Mouse (Mus musculus) thymus, adult 2 months (tissue): ENCODE data around the gene Kif1c. TPM values are rescaled to one million over a fixed set of nuclear protein-coding genes. Genes with fewer than 3 reads are reported as not detected.

Source experiments
- DNase-seq: peaks from one replicate; pipeline ENCODE4 v3.0.0; 2021
- H3K27ac ChIP-seq: fragments of 200-500 bp; 2 replicates; pipeline ENCODE4 v1.5.1; 2012; ENCODE audit warnings: low read length, control low read depth; ENCODE audit not compliant: control insufficient read depth, insufficient read depth
- H3K27me3 ChIP-seq: fragments of 200-500 bp; 2 replicates; pipeline ENCODE4 v1.6.1; 2012; ENCODE audit warnings: mild to moderate bottlenecking, low read length, moderate library complexity, mixed read lengths; ENCODE audit not compliant: control insufficient read depth, insufficient read depth
- H3K36me3 ChIP-seq: fragments of 200-500 bp; 2 replicates; pipeline ENCODE4 v1.6.1; 2012; ENCODE audit warnings: mild to moderate bottlenecking, low read length, moderate library complexity; ENCODE audit not compliant: control insufficient read depth, insufficient read depth
- H3K4me1 ChIP-seq: fragments of 200-500 bp; replicated peaks from 2 replicates; pipeline ENCODE4 v1.6.1; 2012; ENCODE audit warnings: low read length; ENCODE audit not compliant: control insufficient read depth, insufficient read depth
- H3K4me3 ChIP-seq: fragments of 200-500 bp; 2 replicates; pipeline ENCODE4 v1.5.1; 2012; ENCODE audit warnings: mild to moderate bottlenecking, low read length, control low read depth, moderate library complexity; ENCODE audit not compliant: control insufficient read depth, insufficient read depth
- CTCF ChIP-seq: fragments of 200-500 bp; IDR thresholded peaks from 2 replicates; pipeline ENCODE4 v1.5.1; 2012; ENCODE audit warnings: mild to moderate bottlenecking, control low read depth, low read length, moderate library complexity, borderline replicate concordance; ENCODE audit not compliant: control insufficient read depth, poor library complexity, insufficient read depth; ENCODE audit errors: extremely low read depth
- POLR2A ChIP-seq: fragments of 200-500 bp; IDR thresholded peaks from 2 replicates; pipeline ENCODE4 v1.6.1; 2012; ENCODE audit warnings: mild to moderate bottlenecking, low read length, control low read depth, moderate library complexity; ENCODE audit not compliant: control insufficient read depth, poor library complexity, insufficient read depth; ENCODE audit errors: extremely low read depth
- WGBS: fragments of 180-500 bp; shearing (Covaris S2); methylation state at CpG from one replicate; pipeline ENCODE4 v1.1.7; 2018; 5-methylcytosine and 5-hydroxymethylcytosine counted together
- polyA plus RNA-seq: library from polyadenylated mRNA; depleted of rRNA; stranded (reverse); fragments of >200 nt; gene quantifications from 2 replicates; pipeline ENCODE4 v1.2.3, GENCODE M21; 2012

The Kif1c gene
- polyA plus RNA-seq, 1 experiment: 32.1 TPM

DNA sequence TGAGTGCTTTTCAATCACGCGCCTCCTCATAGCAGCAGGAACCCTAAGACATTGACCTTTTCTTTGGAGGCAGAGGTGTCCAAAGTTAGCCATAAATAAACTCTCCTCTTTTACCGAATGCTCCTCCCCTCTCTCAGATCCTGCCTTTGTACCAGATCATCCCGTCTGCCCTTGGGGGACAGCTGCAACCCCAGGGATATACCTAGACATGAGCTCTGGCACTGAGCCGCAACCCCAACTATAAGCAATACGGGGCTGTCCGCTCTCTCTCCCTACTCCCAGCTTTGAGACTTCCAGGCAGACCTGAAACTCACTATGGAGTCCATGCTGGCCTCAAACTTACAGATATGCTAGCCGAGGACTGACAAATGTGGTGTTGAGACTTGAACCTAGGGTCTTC is 33.7 kb upstream of the Kif1c start:
- DNase-seq: no peak
- H3K27me3 ChIP-seq: no peaks in the 10 kb centered on the region
- no peak overlapping the region for H3K4me3 ChIP-seq
- peaks cover 34% of the 10 kb centered on the region for H3K36me3 ChIP-seq
- 94% methylated on average over 8 of the region's 8 CpGs for WGBS
- H3K27ac ChIP-seq: no peak overlapping the region
- H3K4me1 ChIP-seq: peaks cover 15% of the 10 kb centered on the region
- TF ChIP-seq POLR2A (no peak), CTCF (no peak)

DNA sequence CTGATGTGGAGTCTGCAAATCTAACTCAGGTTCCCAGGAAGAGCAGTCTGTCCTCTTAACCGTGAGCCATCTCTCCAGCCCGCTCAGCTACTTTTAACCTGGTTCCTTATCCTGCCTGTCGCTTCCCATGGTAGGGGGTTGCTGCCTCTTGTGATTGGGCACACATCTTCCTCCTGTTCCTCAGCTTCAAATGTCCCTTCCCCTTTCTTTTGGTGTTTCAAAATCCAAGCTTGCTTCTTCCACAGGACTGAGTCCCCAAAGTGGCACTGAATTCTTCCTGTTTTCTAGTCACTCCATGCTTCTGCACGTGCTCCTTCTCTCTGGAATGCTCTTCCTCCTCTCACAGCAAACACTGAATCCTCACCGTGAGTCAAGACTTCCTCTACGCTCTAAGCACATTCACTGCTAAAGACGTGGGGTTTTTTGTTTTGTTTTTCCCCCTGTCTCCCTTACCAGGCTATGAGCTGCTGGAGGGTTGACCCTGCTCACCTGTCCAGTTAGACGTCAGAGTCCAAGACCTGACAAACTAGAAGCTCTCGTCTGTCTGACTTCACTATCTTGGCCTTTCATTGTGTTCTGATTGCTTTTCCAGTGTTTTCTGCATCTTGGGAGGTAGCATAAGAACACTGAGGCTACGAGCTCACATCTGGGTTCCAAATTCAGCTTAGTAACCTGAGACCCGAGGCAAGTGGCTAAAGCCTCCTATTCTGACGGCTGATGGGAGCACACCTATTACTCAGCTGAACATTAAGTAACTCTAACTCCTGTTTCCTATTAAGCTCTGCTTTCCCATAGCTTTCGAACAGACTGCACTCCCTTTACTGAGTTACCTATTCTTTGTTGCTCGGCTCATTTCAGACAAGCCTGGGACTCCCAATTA is 32.8 kb upstream of the Kif1c start:
- Histone ChIP-seq H3K27me3 (no peaks in the 10 kb centered on the region), H3K27ac (no peak overlapping the region), H3K36me3 (peaks cover 27% of the 10 kb centered on the region), H3K4me1 (peaks cover 15% of the 10 kb centered on the region), H3K4me3 (no peak overlapping the region)
- TF ChIP-seq CTCF (no peak), POLR2A (no peak)
- DNase-seq: no peak
- 85% methylated on average over 14 of the region's 14 CpGs for WGBS

DNA sequence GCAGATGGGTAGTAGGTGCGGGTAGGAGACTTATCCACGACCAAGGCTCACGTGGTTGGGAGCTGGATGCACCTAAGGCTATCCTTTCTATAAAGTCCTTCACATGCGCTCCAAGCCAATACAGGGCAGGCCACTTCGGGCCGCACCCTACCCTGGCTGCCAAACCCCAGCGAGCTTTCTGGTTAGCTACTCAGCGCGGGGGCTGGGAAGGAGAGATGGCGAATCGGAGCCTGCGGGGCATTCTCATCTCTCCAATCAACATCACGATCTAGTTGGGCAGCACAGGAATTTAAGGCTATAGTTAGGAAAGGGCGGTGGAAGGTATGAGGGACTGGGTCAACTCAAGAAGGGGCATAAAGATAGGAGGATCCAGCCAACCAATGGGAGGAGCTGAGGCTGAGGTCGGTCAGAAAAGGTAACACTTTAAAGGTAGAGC is 32.0 kb upstream of the Kif1c start:
- no peak for TF ChIP-seq CTCF
- no peak for TF ChIP-seq POLR2A
- 2% methylated on average over 15 of the region's 15 CpGs for WGBS
- no peak for DNase-seq
- Histone ChIP-seq H3K27me3 (no peaks in the 10 kb centered on the region), H3K4me3 (peak overlapping the region; percentile 76), H3K4me1 (peaks cover 15% of the 10 kb centered on the region), H3K36me3 (peaks cover 19% of the 10 kb centered on the region), H3K27ac (peak overlapping the region; percentile 74)

DNA sequence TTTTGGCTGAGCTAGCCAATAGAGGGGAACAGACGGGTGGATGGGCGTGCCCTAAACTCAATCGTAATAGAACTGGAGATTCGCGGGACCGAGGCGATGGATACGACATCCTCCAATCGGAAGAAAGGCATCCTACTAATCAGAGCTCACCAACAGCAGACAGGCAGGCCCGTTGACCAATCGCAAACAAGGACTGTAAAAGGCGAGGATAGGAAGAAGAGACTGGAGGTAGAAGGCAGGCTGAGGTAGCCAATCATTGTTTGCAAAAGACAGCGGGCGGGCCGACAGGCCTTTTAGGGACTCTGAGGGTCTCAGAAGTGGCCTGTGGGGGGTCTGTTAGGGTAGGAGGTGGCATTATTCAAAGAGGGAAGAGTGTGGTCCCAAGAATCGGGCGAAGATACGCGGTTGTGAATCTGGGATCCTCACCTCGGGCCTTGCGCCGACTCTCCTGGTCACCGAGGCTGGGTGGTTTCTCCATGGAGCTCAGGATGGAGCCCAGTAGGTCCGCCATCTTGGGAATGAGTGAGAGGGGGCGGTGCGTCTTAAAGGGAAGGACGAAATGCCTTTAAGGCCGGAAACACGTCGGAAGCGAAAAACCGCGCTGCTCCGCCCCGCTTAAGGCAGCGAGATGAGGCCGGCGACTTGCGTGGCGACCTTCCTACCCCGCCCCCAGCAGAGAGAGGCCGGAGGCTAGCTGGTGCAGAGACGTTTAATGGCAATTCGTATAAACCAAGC is 31.4 kb upstream of the Kif1c start, which contains the start of gene Spag7:
Gene Spag7 (minus strand): TSS at position 646 of the 735 bp plus-strand sequence.
- H3K36me3 ChIP-seq: peaks cover 13% of the 10 kb centered on the region
- TF ChIP-seq POLR2A (peak; percentile 53; the same call in 1 of the 2 replicates), CTCF (no peak)
- H3K27ac ChIP-seq: peak within 1 kb of the TSS; percentile 89
- under 1% methylated on average over 44 of the region's 44 CpGs for WGBS
- H3K4me3 ChIP-seq: peak within 1 kb of the TSS; percentile 76
- peak; percentile 96 for DNase-seq
- no peaks in the 10 kb centered on the region for H3K27me3 ChIP-seq
- H3K4me1 ChIP-seq: peaks cover 15% of the 10 kb centered on the region

DNA sequence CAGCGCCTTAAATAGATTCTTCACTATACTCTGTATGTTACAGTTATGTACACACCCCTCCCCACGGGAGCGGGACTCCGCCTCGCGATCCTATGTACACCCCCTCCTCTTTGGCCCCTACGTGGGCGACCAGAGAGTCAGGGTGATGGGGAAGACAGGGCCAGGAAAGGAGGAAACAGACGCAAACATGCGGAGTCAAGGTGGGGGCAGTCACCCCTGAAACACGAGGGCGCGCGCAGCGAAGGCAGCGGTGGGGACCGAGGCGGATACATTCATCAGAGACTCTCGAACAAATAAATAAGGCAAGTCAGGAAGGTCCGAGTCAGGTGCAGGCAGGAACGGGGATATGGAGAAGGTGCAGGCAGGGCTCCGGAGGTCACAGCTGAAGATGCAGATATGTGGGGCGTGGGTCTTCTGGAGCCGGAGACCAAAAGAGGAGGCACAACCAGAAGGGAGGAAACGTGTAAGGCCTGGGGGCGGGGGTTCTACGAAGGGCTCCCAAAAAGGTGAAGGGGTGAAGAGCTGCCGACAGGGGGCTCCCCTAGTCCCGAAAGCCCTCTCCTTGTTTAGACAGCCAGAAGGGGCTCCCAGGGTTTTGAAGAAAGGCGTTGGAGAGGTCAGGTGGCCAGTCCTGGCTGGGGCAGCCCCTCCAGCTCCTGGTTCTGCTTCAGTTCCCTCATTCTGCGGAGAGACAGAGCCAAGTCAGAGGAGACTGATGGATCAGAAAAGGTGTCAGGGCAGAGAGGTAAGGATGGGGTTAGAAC is 30.6 kb upstream of the Kif1c start:
- peaks cover 5% of the 10 kb centered on the region for H3K36me3 ChIP-seq
- peak overlapping the region; percentile 80 for H3K27ac ChIP-seq
- TF ChIP-seq POLR2A: no peak; the same call in 1 of the 2 replicates
- peak; percentile 71; the same call in 1 of the 2 replicates for TF ChIP-seq CTCF
- DNase-seq: peak; percentile 94
- H3K27me3 ChIP-seq: no peaks in the 10 kb centered on the region
- WGBS: 2% methylated on average over 31 of the region's 31 CpGs
- H3K4me3 ChIP-seq: peak overlapping the region; percentile 76
- H3K4me1 ChIP-seq: peaks cover 21% of the 10 kb centered on the region

DNA sequence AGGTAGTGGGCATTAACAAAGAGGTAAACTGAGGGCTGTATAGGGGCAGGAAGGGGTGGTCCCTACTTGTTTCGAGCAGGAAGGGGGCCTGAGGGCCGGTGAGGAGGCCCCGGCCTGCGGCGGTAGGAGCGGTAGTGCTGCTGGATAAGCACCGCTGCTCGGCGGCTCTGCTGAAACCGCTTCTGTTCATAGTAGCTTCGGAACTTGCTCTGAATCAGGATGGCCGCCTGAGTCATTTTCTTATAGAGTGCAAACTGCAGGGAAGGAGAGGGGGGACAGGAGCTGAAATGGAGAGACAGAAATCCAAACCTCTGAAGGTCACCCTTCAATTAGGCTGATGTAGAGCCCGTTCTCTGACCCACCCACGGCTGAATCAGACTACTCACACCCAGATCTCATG is 29.9 kb upstream of the Kif1c start:
- H3K4me3 ChIP-seq: no peak overlapping the region
- H3K27me3 ChIP-seq: no peaks in the 10 kb centered on the region
- H3K36me3 ChIP-seq: no peaks in the 10 kb centered on the region
- WGBS: 82% methylated on average over 14 of the region's 14 CpGs
- no peak for DNase-seq
- TF ChIP-seq CTCF: no peak
- no peak for TF ChIP-seq POLR2A
- peaks cover 21% of the 10 kb centered on the region for H3K4me1 ChIP-seq
- H3K27ac ChIP-seq: no peak overlapping the region
